Mouse (Mus musculus) embryonic facial prominence, embryonic 15.5 days (tissue): ENCODE measurements around the gene Gm3045. TPM values are rescaled to one million over a fixed set of nuclear protein-coding genes. Genes with fewer than 3 reads are reported as not detected.

Source experiments
- ATAC-seq: fragments of 200-750 bp; cut with Nextera tagmentation; 2 replicates; pipeline ENCODE4 v1.8.0; 2017; ENCODE audit warnings: low read depth, moderate TSS enrichment; ENCODE audit not compliant: insufficient number of reproducible peaks, low FRiP score, low TSS enrichment
- H3K27ac ChIP-seq: fragments of 300-500 bp; sonication (generic); replicated peaks from 2 replicates; pipeline ENCODE4 v1.5.1; 2015; ENCODE audit warnings: mild to moderate bottlenecking, inconsistent platforms
- H3K27me3 ChIP-seq: fragments of 300-500 bp; sonication (generic); 2 replicates; pipeline ENCODE4 v1.6.1; 2015; ENCODE audit warnings: inconsistent platforms
- H3K36me3 ChIP-seq: fragments of 300-500 bp; sonication (generic); 2 replicates; pipeline ENCODE4 v1.6.1; 2015; ENCODE audit warnings: mild to moderate bottlenecking, inconsistent platforms
- H3K4me1 ChIP-seq: fragments of 300-500 bp; sonication (generic); 2 replicates; pipeline ENCODE4 v1.6.1; 2015; ENCODE audit warnings: inconsistent platforms
- H3K4me2 ChIP-seq: fragments of 300-500 bp; sonication (generic); replicated peaks from 2 replicates; pipeline ENCODE4 v1.6.1; 2015; ENCODE audit warnings: mild to moderate bottlenecking, inconsistent platforms
- H3K4me3 ChIP-seq: fragments of 300-500 bp; sonication (generic); replicated peaks from 2 replicates; pipeline ENCODE4 v1.5.1; 2015; ENCODE audit warnings: mild to moderate bottlenecking, inconsistent platforms
- H3K9ac ChIP-seq: fragments of 300-500 bp; sonication (generic); 2 replicates; pipeline ENCODE4 v1.6.1; 2015; ENCODE audit warnings: inconsistent platforms
- H3K9me3 ChIP-seq: fragments of 300-500 bp; sonication (generic); replicated peaks from 2 replicates; pipeline ENCODE4 v1.6.1; 2016; ENCODE audit warnings: inconsistent platforms
- WGBS: fragments of 180-500 bp; shearing (Covaris S2); methylation state at CpG from one replicate; pipeline ENCODE4 v1.1.7; 2015; 5-methylcytosine and 5-hydroxymethylcytosine counted together
- polyA plus RNA-seq: library from polyadenylated mRNA; unstranded; fragments of >200 nt; fragmentation: Nextera tagmentation; extraction: Ambion mirVana; gene quantifications from 2 replicates; pipeline ENCODE4 v1.2.1, GENCODE M21; 2015

The Gm3045 gene
- polyA plus RNA-seq, 1 experiment from 2014 or later, result 0.20 TPM

GRCm38 (mm10) chr13:56471211-56471610 is 44.8 kb downstream of the Gm3045 start:
- Histone ChIP-seq H3K27me3 (peaks cover 5% of the 10 kb centered on the region; the same call in 1 of the 2 replicates), H3K9ac (no peak overlapping the region), H3K36me3 (no peaks in the 10 kb centered on the region), H3K4me3 (no peak overlapping the region), H3K4me1 (peaks cover 7% of the 10 kb centered on the region; the same call in 1 of the 2 replicates), H3K4me2 (no peak overlapping the region), H3K9me3 (no peaks in the 10 kb centered on the region), H3K27ac (no peak overlapping the region)
- 87% methylated on average over 6 of the region's 6 CpGs for WGBS
- ATAC-seq, result no peak

GRCm38 (mm10) chr13:56471951-56472350 is 45.6 kb downstream of the Gm3045 start:
- WGBS, result 58% methylated on average over 9 of the region's 9 CpGs
- Histone ChIP-seq H3K4me3 (no peak overlapping the region), H3K9ac (no peak overlapping the region), H3K9me3 (no peaks in the 10 kb centered on the region), H3K27me3 (peaks cover 5% of the 10 kb centered on the region; the same call in 1 of the 2 replicates), H3K4me1 (peaks cover 9% of the 10 kb centered on the region), H3K36me3 (no peaks in the 10 kb centered on the region), H3K4me2 (no peak overlapping the region), H3K27ac (no peak overlapping the region)
- no peak for ATAC-seq

DNA sequence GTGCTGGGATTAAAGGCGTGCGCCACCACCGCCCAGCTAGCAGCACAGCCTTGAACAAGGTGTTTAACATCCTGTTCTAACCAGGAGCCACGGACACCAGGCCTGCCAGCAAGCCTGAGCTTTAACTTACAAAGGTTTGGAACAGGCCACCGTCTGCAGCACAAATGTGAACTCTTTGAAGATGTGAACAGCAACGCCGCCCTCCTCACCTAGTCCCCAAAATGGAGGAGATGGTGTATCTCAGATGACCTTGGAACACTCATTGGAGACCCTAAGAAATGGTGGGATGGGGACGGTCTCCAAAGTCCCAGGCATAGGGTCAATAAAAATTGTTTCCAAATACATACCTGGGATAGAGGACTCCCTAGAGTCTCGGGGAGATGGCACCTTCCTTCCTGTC is 46.3 kb downstream of the Gm3045 start:
- no peak overlapping the region for H3K9ac ChIP-seq
- H3K36me3 ChIP-seq, result no peaks in the 10 kb centered on the region
- no peak overlapping the region for H3K27ac ChIP-seq
- peaks cover 16% of the 10 kb centered on the region for H3K4me1 ChIP-seq
- 89% methylated on average over 9 of the region's 9 CpGs for WGBS
- no peak overlapping the region for H3K4me3 ChIP-seq
- H3K27me3 ChIP-seq, result peaks cover 5% of the 10 kb centered on the region; the same call in 1 of the 2 replicates
- ATAC-seq, result no peak
- H3K4me2 ChIP-seq, result no peak overlapping the region
- H3K9me3 ChIP-seq, result no peaks in the 10 kb centered on the region

DNA sequence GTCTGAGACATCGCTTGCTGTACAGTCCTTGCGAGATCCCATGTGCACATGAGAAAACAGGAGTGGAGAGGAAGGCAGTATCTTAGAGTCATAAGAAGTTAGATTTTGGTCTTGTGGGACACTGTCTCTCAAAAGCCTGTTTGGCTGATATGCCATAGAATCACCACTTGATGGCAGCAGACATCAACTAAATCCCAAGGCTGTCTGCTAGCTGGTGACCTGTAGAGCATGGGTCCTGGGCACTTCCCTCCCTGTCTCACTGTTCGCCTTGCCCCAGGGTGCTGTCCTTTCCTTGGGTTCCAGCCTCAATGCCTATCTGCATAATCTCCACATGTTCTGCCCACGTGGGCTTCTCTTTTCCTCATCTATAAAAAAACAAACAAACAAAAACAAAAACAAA is 49.0 kb downstream of the Gm3045 start:
- H3K9me3 ChIP-seq, result no peaks in the 10 kb centered on the region
- no peak overlapping the region for H3K9ac ChIP-seq
- ATAC-seq, result no peak
- no peak overlapping the region for H3K4me3 ChIP-seq
- H3K27me3 ChIP-seq, result peaks cover 5% of the 10 kb centered on the region; the same call in 1 of the 2 replicates
- no peaks in the 10 kb centered on the region for H3K36me3 ChIP-seq
- 30% methylated on average over 4 of the region's 4 CpGs for WGBS
- no peak overlapping the region for H3K27ac ChIP-seq
- H3K4me2 ChIP-seq, result no peak overlapping the region
- H3K4me1 ChIP-seq, result peaks cover 16% of the 10 kb centered on the region

- no peaks in the 10 kb centered on the region for H3K9me3 ChIP-seq
- no peak for ATAC-seq
- H3K27me3 ChIP-seq, result peaks cover 5% of the 10 kb centered on the region; the same call in 1 of the 2 replicates
- H3K27ac ChIP-seq, result no peak overlapping the region
- no peaks in the 10 kb centered on the region for H3K36me3 ChIP-seq
- WGBS, result 30% methylated on average over 5 of the region's 5 CpGs
- no peak overlapping the region for H3K4me3 ChIP-seq
- H3K4me2 ChIP-seq, result no peak overlapping the region
- H3K4me1 ChIP-seq, result peaks cover 12% of the 10 kb centered on the region; the same call in 1 of the 2 replicates
- no peak overlapping the region for H3K9ac ChIP-seq
Measured at GRCm38 (mm10) chr13:56476790-56477189, 50.4 kb downstream of the Gm3045 start.

- no peak overlapping the region for H3K4me2 ChIP-seq
- H3K27ac ChIP-seq, result no peak overlapping the region
- H3K4me3 ChIP-seq, result no peak overlapping the region
- H3K4me1 ChIP-seq, result peaks cover 12% of the 10 kb centered on the region; the same call in 1 of the 2 replicates
- H3K9ac ChIP-seq, result no peak overlapping the region
- no peaks in the 10 kb centered on the region for H3K36me3 ChIP-seq
- ATAC-seq, result no peak
- peaks cover 5% of the 10 kb centered on the region; the same call in 1 of the 2 replicates for H3K27me3 ChIP-seq
- 20% methylated on average over 6 of the region's 6 CpGs for WGBS
- no peaks in the 10 kb centered on the region for H3K9me3 ChIP-seq
Measured at GRCm38 (mm10) chr13:56477271-56477670, 50.9 kb downstream of the Gm3045 start.

- peaks cover 12% of the 10 kb centered on the region; the same call in 1 of the 2 replicates for H3K4me1 ChIP-seq
- 82% methylated on average over 6 of the region's 6 CpGs for WGBS
- no peak overlapping the region for H3K9ac ChIP-seq
Measured at GRCm38 (mm10) chr13:56478027-56478426, 51.6 kb downstream of the Gm3045 start.

GRCm38 (mm10) chr13:56482146-56482545 is 55.8 kb downstream of the Gm3045 start, which contains the start of gene Il9:
Gene Il9 (minus strand): TSS chr13:56482246.
- ATAC-seq, result no peak
- H3K36me3 ChIP-seq, result no peaks in the 10 kb centered on the region

More at GRCm38 (mm10) chr13:56478027-56478426, 51.6 kb downstream of the Gm3045 start:
- no peak overlapping the region for H3K4me2 ChIP-seq
- no peak for ATAC-seq
- H3K27ac ChIP-seq, result no peak overlapping the region
- no peaks in the 10 kb centered on the region for H3K9me3 ChIP-seq
- H3K4me3 ChIP-seq, result no peak overlapping the region
- no peaks in the 10 kb centered on the region for H3K36me3 ChIP-seq
- peaks cover 5% of the 10 kb centered on the region; the same call in 1 of the 2 replicates for H3K27me3 ChIP-seq

More at GRCm38 (mm10) chr13:56482146-56482545, 55.8 kb downstream of the Gm3045 start, which contains the start of gene Il9:
- Histone ChIP-seq H3K4me1 (peaks cover 4% of the 10 kb centered on the region; the same call in 1 of the 2 replicates), H3K9ac (no peak within 1 kb of the TSS), H3K4me3 (no peak within 1 kb of the TSS), H3K27me3 (no peaks in the 10 kb centered on the region), H3K27ac (no peak within 1 kb of the TSS), H3K9me3 (no peaks in the 10 kb centered on the region), H3K4me2 (no peak within 1 kb of the TSS)
- 73% methylated on average over 3 of the region's 3 CpGs for WGBS

Other genes starting within 250 kb of the Gm3045 start
- gene Tifab, start 247.7 kb upstream of the Gm3045 start, polyA plus RNA-seq, result 3.4 and 3.7 TPM in 2 replicates
- 1.8 and 3.1 TPM in 2 replicates for gene Neurog1, start 174.4 kb upstream of the Gm3045 start, polyA plus RNA-seq
- 459 and 487 TPM in 2 replicates for gene Cxcl14, start 130.0 kb upstream of the Gm3045 start, polyA plus RNA-seq
- gene Slc25a48, start 11.8 kb downstream of the Gm3045 start, polyA plus RNA-seq, result 1.2 and 1.3 TPM in 2 replicates
- not detected in 2 replicates for gene Il9, start 55.7 kb downstream of the Gm3045 start, polyA plus RNA-seq
- 2.1 and 2.4 TPM in 2 replicates for gene Fbxl21, start 95.9 kb downstream of the Gm3045 start, polyA plus RNA-seq
- not detected in 2 replicates for gene Lect2, start 121.9 kb downstream of the Gm3045 start, polyA plus RNA-seq
- gene Tgfbi, start 182.9 kb downstream of the Gm3045 start, polyA plus RNA-seq, result 64.4 and 68.3 TPM in 2 replicates